Mouse (Mus musculus): ENCODE results near the gene Tapt1. TPM values are rescaled to one million over a fixed set of nuclear protein-coding genes. Genes with fewer than 3 reads are reported as not detected.

Tapt1 gene
- total RNA-seq (2023), result 10 to 100 TPM; 24.0 to 36.7 TPM

GRCm38 (mm10) chr5:44226521-44227461 is at the start of gene Tapt1:
Gene Tapt1, minus strand, starts transcription at chr5:44226626.

Other genes starting within 250 kb of the Tapt1 start
- gene Fgfbp1, start 244.8 kb downstream of the Tapt1 start, total RNA-seq (2023), result not detected
- 1 to 10 TPM; 3.1 to 4.3 TPM for gene Prom1, start 124.6 kb downstream of the Tapt1 start, total RNA-seq (2023)

All from monocyte, adult 59 days (primary cell).